Mouse (Mus musculus) left cerebral cortex, adult 2 months (tissue): Measurements from ENCODE around the gene Mdga2. TPM values are rescaled to one million over a fixed set of nuclear protein-coding genes. Genes with fewer than 3 reads are reported as not detected.

Experiments
- DNase-seq, 2 experiments: peaks; one replicate each; pipeline ENCODE4 v3.0.0; 2021 to 2022; ENCODE audit warnings: low spot score in 2 of 2, mixed read lengths in 1 of 2; ENCODE audit errors: extremely low spot score in 1 of 2
- H3K27ac ChIP-seq: fragments of 200-600 bp; 2 replicates; pipeline ENCODE4 v1.8.1; 2022
- H3K4me3 ChIP-seq: fragments of 200-600 bp; 2 replicates; pipeline ENCODE4 v1.8.1; 2022
- CTCF ChIP-seq: fragments of 200-600 bp; IDR thresholded peaks from 2 replicates; pipeline ENCODE4 v1.8.1; 2022; ENCODE audit warnings: antibody characterized with exemption, mild to moderate bottlenecking, moderate library complexity
- intact Hi-C: fragments of 180-260 bp; cut with DNase I; formaldehyde crosslinking; loops from one replicate; pipeline ENCODE4 v1.15.1; 2025
- total RNA-seq, 2 experiments: library from RNA; stranded (reverse); gene quantifications; 2 replicates each; pipeline ENCODE4 v1.2.3; 2021

Mdga2 gene
- total RNA-seq, 2 experiments from 2014 or later, result 56.1 to 58.6 TPM

- DNase-seq, result no peak
- Histone ChIP-seq H3K4me3 (no peak overlapping the region), H3K27ac (no peak overlapping the region)
- TF ChIP-seq CTCF, result no peak; the same call in 1 of the 2 replicates
- intact Hi-C loops, result no loop called here
Measured at GRCm38 (mm10) chr12:66640408-66640807, 581.9 kb downstream of the Mdga2 start.

DNA sequence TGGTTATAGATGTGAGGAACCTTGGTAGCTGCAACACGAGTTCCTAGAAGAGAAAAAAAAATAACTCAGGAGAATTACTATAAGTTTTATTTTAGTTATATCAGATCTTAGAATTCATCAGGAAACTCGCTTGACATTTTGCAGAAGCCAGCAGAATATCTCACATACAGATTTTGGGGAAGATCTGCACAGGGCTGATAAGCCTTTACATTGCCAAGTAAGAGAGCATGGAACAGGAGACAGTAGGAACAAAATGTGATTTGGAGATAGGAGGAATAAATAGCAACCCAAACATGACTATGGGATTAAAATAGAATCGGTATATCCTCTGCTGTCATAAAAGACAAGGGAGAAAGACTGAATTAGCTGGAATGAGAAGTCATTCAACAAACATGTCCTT is 602.4 kb downstream of the Mdga2 start:
- TF ChIP-seq CTCF, result no peak
- no peak for DNase-seq
- intact Hi-C loops, result no loop called here
- no peak overlapping the region for H3K4me3 ChIP-seq
- H3K27ac ChIP-seq, result no peak overlapping the region

DNA sequence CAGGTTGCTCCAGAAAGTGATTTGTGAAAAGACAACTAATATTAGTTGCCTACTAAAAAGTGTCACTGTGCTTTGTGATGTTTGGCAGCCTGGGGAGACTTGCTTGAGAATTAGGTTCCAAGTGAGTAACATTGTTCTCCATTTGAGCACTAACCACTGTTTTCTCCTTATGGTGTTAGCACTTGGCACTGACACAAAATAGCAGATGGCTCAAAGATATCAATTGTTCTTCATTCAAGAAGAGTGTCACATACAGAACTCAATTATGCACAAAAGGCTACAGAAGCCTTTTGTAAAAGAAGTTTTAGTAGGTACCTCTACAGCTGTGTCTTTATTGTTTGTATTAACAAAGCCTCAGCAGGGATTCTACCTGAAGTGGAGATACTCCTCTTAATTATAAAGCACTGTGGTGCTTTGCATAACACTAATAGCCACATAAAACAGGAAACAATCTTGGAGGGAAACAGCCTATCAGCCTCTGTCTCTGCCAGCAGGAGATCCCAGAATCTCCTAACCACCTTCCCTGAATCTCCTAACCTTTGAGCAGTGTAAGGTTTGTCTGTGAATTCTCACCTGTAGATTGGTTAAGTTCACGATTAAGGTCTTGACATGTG is 630.6 kb downstream of the Mdga2 start:
- intact Hi-C loops, result no loop called here
- no peak overlapping the region for H3K27ac ChIP-seq
- TF ChIP-seq CTCF, result no peak
- H3K4me3 ChIP-seq, result no peak overlapping the region
- no peak for DNase-seq

GRCm38 (mm10) chr12:66565396-66565795 is 657.0 kb downstream of the Mdga2 start:
- no peak overlapping the region for H3K27ac ChIP-seq
- DNase-seq, result no peak
- no peak for TF ChIP-seq CTCF
- H3K4me3 ChIP-seq, result no peak overlapping the region
- intact Hi-C loops, result no loop called here

DNA sequence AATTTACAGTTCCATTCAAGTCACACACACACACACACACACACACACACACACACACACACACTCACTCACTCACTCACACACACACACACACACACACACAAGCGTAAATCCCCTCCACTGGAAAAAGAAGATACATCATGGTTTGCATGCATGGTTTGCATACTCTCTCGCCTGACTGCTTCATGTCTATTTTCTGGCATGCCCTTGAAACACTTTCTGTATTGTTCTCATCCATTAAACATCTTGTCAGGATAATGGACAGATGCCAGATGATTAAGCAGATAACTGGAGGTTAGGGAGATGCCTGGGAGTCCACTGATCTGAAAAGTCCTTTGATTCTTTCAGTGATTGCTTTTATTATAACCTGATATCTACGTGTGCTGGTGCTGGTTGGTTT is 665.5 kb downstream of the Mdga2 start:
- Histone ChIP-seq H3K27ac (no peak overlapping the region), H3K4me3 (no peak overlapping the region)
- TF ChIP-seq CTCF, result no peak
- intact Hi-C loops, result loop anchor here (5.0 kb wide), 1 partner anchor 665 kb away; the partner anchor contains the start of gene Mdga2
- DNase-seq, result no peak

DNA sequence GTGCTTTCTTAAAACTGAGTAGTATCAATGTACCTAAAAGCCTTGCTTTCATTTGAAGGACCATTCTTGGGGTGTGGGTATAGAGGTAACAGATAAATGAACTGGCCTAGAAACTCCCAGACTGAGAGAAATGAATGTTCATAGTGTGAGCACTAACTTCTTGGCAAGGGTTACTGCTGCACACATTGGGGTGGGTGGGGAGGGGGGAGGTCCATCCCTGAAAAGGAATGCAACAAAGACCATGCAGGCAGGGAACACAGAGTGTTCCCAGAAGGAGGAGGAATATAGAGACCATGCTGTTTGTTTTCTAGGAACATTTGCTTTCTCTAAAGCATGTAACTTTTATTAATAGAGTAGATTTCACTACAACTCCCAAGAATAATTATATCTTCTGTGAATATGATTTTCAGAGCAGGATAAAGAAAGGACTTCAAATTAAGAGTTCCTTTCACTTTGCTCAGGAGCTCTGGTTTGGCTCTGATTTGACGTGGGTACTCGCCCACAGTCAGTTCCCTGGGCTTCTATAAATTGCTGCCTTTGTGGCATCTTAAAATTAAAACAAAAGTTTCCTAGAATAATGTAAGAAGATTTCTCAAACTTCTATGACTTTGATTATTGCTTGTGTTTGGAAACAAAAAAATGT is 666.0 kb downstream of the Mdga2 start:
- intact Hi-C loops, result loop anchor here (5.0 kb wide), 1 partner anchor 666 kb away; the partner anchor contains the start of gene Mdga2
- no peak for DNase-seq

GRCm38 (mm10) chr12:66524973-66525372 is 697.4 kb downstream of the Mdga2 start:
- intact Hi-C loops, result no loop called here
- no peak overlapping the region for H3K27ac ChIP-seq
- no peak for DNase-seq
- H3K4me3 ChIP-seq, result no peak overlapping the region
- TF ChIP-seq CTCF, result no peak

More for the DNA sequence above, 666.0 kb downstream of the Mdga2 start:
- no peak for TF ChIP-seq CTCF
- Histone ChIP-seq H3K4me3 (no peak overlapping the region), H3K27ac (peak overlapping the region; percentile 30; the same call in 1 of the 2 replicates)

DNA sequence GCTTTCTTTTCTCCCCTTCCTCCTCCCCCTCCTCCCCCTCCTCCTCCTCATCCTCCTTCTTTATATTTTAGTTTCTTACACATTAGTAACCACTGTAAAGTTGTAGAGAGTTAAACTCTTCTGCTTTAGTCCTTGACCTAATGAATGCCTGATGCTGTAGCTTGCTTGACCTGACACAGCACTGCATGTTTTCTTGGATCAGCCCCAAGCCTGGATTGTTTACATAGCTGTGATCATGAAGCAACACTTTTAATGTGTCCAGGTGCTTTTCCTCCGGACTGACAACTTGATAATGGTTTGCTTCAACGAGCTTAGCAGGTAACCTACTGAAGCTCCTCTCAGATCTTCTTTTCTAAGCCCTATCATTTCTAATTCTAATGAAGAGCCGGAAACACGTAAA is 723.1 kb downstream of the Mdga2 start:
- H3K4me3 ChIP-seq, result no peak overlapping the region
- TF ChIP-seq CTCF, result no peak
- DNase-seq, result no peak
- intact Hi-C loops, result no loop called here
- H3K27ac ChIP-seq, result no peak overlapping the region

- TF ChIP-seq CTCF, result no peak
- DNase-seq, result no peak
- intact Hi-C loops, result no loop called here
- no peak overlapping the region for H3K4me3 ChIP-seq
- H3K27ac ChIP-seq, result no peak overlapping the region
Measured at GRCm38 (mm10) chr12:66470868-66471267, 751.5 kb downstream of the Mdga2 start.

DNA sequence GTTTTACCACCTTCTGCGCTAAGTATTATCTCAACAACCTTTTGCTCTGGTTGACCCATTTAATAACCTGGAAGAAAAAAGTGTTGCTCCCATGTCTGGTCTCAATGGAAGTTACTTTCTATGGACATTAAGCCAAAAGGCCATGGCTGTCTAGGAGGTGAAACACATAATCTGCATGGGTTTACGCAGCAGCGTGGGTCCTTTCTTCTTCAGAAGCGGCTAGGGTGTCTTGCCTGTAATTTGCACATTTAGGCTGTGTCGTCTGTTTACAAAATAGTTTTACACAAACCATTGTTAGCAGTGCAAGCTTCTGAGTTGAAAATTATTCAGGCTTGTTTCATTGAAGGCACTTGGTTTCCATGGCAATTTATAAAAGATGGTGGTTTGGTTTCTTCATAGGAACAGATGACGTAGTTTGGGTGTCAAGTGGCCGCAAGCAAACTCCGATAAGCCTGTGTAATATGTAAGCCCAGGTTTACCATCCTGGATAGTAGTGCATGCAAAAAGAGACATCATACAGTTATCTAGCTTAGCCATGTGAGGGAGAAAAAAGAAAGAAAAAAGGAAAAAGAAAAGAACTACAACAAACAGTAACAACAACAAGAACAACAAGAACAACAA is 752.0 kb downstream of the Mdga2 start:
- no peak for DNase-seq
- no peak for TF ChIP-seq CTCF
- H3K27ac ChIP-seq, result no peak overlapping the region
- H3K4me3 ChIP-seq, result no peak overlapping the region
- intact Hi-C loops, result no loop called here

DNA sequence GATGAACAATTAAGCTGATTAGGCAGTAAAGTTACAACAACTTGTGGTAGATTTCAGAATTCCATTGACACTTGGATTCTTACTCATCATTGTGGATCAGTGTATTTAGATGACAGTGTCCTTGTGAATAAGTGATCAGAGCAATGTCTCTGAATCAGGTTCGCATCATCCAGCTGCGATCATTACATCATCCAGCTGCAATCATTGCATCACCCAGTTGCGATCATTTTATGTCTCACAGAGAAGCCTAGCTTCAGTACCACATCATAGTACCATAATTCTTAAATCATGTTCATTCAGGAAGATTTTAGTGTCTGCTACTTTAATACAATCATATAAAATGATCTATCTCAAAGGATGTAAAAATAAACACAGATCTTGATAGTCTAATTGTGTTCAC is 756.8 kb downstream of the Mdga2 start:
- intact Hi-C loops, result no loop called here
- H3K27ac ChIP-seq, result no peak overlapping the region
- no peak overlapping the region for H3K4me3 ChIP-seq
- no peak for TF ChIP-seq CTCF
- DNase-seq, result no peak

GRCm38 (mm10) chr12:66443340-66443739 is 779.0 kb downstream of the Mdga2 start:
- no peak for TF ChIP-seq CTCF
- Histone ChIP-seq H3K27ac (no peak overlapping the region), H3K4me3 (no peak overlapping the region)
- no peak for DNase-seq
- intact Hi-C loops, result no loop called here
